Mouse (Mus musculus): ENCODE results near the gene Itgb5. TPM values are rescaled to one million over a fixed set of nuclear protein-coding genes. Genes with fewer than 3 reads are reported as not detected.
A peak's percentile ranks its signal among the peaks of the same experiment; 100 is the strongest.

The Itgb5 gene
- total RNA-seq, 2 experiments from 2014 or later = 106 to 114 TPM

DNA sequence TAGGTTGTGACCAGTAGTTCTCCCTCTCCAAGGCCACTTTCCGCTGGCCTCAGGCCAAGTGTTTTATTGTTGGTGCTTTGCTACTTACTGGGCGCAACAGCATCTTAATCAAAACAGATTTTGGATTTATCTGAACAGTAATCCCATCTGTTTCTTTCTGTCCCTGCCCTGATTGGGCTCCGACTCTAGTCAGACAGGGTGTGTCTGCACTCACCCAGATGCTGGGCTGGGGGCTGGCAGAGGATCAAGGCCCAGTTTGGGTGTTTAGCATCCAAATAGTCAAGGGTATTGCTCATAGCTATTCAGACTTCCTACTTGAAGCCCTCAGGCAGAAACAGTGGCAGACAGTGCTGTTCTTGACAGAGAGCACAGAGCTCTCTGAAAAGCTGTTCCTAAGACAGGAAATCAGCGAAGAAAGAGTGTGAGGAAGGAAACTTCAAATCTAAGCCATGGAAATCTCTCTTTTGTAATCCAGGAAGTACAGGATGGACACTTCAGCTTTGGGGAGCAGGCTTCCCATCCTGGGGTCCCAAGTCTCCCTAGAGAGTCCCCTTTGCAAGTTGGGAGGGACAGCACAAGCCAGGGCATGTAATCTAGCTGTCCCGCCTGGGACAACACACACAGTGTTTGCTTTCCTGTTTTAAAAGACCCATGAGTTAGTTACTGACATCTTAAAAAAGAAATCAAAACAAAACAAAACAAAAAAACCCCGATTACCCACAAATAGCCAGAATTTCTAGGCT, 48.7 kb downstream of the Itgb5 start:
- DNase-seq = peak; percentile 76

DNA sequence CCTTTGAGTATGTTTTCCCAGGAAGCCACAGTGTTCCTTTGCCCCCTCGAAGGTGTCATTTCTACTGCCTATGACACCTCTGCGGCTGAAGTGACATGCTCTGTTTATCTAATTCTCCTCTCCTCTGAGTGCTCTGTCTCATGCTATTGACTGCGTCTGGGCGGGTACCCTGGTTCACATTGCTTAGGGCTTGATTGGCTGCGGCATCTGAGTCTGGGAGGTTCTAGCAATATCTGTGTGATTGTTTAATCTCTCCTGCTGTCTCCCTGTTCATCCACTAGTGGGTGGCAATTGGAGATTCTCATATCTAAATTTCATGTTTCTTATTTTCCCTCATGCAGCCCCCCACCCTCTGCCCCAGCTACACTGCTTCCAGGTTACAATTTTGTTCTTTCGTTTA, 49.6 kb downstream of the Itgb5 start:
- no peak for DNase-seq

DNA sequence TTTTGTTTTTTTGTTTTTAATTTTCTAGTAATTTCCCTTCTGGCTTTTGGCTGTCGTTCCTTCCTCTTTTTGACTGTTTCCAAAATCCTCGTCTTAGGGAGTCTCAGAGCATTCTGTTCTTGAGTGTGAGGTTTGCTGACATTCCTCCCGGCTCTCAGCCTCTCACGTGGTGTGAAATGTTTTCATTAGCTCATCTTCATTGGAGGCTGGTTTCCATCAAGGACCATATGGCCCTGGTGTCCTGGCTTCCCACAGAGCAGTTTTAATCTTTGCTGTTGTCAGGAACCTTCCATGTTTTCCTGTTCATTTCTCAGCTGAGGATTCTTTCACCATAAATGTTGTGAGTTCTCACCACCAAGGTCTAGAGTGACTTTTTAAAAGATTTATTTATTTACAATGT, 50.1 kb downstream of the Itgb5 start:
- DNase-seq = no peak

DNA sequence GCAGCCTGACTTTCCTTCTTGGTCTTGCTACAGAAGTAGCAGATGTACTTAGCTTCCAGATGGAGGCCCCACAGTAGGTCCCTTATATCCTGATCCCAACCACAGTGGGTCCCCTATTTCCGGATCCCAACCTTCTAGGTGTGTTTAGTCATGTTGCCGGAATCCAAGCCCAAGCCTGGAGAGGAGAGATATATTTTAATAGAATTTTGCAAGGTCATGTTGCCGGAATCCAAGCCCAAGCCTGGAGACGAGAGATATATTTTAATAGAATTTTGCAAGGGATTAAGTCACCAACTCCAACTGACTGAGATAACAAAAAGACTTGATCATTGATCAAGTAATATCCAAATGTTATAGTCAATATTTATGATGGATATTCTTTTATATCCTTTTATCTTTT, 51.3 kb downstream of the Itgb5 start:
- DNase-seq = no peak

DNA sequence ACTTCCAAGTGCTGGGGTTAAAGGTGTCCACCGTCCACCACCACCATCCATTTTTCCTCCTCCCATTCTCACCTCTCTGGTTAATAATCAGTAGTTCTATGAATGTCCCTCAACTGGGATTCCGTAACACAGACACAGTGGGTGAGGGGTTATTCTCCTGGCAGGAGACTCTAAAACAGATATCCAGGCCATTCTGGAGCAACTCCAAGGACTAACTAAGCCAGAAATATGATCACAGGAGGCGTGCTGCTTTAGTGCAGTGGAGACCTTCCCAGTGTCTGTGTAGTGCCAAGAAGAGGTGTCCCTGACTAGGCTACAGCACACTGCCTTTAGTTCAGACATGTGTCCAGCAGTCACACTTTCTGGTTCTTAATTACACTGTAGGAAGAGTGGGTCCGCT, 53.1 kb downstream of the Itgb5 start:
- peak; percentile 81 for DNase-seq

DNA sequence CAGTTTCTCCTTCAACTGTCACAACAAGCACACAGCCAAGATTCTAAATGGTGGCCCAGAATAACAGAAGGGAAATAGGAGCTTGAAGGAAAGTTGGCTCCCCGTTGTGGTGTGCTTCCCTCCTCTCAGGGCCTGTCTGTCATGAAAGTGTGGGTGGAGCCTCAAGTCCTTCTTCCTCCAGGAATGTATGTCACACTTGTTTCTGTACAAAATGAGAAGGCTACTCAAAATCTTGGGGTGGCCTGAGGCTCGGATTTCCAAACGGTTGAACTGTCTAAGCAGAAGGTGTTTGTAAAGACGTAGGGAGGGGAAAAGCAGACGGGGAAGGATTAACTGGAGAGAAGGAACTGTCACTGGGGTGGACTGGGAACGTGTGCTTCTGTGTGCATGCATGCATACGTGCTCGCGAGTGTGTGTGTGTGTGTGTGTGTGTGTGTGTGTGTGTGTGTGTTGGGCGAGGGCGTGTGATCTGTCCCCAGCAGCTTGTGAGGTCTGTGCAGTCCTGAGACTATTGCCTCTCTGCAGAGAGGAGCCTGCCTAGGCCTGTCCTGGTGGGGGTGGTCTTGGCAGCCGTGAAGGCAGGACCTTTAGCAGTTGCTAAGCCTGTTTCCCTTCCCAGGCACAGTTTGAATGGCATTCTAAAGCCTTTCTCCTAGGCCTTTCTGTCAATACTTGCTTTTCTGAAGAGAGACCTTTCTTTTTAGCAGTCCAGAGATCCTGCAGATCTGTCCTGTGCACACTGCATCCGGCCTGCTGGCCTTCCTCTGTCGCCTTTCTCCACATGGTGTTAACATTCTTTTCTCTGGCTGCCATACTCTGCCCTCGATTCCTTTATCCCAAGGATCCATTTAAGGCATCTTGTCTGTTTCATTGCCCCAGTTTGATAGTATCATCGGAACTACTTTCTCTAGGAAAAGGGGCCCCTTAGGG, 53.8 kb downstream of the Itgb5 start:
- DNase-seq = no peak

DNA sequence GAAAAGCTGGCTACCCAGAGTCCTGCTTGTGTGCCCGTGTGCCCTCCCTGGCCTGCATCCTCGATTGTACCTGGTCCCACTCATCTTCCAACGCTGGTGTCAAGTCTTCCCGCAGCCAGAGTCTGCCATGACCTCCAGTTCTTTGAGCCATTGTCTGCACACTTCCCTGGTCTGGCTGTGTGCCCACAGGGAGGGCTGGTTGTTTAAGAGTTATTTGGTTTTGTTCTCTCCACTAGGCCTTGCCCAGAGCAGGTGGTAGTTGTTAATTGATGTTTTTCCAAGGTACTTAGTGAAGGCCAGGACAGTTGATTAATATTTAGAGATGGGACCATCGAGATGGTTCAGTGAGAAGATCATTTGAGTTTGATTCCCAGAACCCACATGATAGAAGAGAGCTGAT, 54.7 kb downstream of the Itgb5 start:
- DNase-seq = peak; percentile 44

DNA sequence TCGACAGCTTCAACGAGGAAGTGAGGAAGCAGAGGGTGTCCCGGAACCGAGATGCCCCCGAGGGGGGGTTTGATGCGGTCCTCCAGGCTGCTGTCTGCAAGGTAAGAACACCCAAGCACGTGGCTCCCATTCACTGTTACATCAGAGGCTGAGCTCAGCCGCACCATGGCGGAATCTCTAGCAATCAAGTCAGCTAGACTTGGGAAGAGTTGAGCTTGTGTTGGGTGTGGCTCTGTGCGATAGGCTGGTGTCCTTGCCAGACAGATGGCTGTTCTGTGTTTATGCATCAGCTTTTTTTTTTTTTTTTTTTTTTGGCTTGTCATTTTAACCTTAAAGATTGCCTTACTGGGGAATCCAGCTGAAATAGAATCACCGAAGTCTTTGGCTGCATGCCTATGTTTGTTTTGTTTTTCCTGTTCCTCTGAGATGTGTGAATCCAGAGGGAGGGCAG, 55.6 kb downstream of the Itgb5 start:
- peak; percentile 26 for DNase-seq

DNA sequence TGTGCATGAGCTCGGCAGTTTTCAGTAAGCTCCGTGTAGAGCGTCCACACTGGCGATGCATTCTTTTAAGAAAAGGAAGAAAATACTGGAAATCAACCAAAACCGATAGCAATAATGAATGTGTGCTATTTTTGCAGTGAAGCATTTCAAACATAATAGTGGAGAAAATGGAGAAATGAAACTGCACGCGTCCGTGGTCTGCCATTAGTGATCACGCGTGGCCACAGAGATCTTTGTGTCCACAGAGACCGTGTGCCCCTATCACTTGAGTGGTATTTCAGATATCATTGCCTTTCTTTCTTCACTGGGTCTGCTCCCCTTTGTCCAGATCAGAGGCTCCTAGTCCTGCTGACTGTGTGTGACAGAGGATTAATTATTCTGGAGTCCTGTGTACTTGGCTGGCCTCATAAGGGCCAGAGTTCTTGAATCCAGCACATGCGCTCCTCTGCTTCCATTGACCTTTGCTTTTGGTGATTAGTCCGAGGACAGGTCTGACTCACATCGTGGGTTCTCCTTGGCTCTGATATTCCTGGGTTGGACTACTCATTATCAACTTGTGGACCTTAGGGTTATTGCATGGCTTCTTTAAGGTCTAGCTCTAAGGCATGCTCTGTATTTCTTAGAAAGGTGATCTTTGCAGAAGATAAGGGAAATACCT, 56.3 kb downstream of the Itgb5 start:
- DNase-seq = peak; percentile 61

DNA sequence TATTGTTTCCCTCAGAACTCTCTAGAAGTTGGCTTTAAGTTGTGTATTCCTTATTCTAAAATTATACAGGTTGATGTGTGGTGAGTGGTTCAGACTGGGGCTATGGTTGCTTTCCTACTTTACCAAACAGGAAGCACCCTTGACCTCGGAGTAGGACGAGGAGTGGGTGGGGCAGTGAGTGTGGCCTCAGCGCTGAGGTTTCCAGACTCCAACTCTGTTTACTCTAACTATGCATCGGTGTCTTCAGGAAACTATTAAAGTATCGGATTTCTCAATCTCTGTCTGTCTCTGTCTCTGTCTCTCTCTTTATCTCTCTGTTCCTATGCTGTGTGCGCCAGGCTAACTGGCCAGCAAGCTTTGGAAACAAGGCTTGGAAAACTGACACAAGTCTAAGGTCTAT, 57.2 kb downstream of the Itgb5 start:
- no peak for DNase-seq

DNA sequence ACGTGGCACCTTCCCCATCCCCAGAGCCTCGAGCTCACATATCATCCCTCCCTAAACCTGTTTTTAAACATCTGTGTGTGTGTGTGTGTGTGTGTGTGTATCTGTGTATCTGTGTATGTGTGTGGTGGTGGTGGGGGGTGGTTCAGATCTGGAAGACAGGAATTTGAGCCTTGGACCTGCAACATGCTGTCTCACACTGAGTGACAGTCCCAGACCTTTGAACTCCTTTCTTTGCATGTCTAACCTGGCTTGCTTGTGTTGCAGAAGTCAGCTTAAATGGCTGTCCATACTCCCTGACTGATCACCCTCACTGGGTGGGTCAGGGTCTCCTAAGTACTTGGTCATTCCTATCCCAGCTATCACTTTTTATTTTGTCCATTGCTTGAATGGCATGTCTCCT, 58.5 kb downstream of the Itgb5 start:
- no peak for DNase-seq

DNA sequence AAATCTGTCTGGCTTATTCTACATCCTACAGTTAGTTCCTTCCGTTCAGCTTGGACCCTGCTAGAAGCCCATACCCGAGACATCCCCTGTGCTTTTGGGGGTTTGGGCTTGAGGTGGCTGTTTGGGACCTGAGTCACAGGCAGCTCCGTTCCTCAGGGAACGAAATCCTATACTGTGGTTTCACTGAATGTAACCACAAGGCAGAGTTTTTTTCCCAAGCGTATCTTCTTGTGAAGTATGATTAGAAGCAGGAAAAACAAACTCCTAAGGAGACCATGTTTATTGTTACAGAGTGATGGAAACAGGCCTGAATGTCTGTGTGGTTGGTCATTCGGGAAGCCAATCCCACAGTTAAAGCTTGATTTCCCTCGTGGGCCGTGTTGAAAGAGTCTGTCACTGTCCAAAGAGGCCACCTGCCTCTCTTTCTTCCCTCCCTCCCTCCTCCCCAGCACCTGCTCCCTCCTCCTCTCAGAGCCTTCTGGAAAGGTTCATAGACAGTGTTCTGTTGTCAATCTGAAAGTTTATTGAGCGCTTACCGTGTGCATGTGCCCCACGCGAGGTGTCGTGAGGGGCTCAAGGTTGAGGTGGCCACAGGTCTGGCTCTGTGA, 59.6 kb downstream of the Itgb5 start:
- DNase-seq = no peak

DNA sequence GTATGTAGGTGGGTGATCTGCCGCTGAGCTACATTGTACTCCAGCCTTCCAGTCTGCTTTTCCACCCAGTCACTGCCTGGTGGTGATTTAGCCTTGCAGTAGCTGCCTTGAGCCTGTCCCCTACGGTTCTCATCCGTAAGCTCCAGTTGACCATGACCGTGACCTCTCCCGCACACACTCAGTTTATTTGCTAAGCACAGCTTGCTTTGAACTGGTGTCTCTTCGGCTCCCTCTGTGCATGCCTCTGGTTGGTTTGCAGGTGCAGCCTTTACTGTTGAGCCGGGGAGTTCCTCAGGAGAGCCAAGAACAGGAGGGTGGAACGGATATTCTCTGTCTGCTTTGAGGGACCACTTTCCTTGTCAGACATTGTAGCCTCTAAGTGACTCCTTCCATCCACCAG, 61.6 kb downstream of the Itgb5 start:
- DNase-seq = peak; percentile 78

DNA sequence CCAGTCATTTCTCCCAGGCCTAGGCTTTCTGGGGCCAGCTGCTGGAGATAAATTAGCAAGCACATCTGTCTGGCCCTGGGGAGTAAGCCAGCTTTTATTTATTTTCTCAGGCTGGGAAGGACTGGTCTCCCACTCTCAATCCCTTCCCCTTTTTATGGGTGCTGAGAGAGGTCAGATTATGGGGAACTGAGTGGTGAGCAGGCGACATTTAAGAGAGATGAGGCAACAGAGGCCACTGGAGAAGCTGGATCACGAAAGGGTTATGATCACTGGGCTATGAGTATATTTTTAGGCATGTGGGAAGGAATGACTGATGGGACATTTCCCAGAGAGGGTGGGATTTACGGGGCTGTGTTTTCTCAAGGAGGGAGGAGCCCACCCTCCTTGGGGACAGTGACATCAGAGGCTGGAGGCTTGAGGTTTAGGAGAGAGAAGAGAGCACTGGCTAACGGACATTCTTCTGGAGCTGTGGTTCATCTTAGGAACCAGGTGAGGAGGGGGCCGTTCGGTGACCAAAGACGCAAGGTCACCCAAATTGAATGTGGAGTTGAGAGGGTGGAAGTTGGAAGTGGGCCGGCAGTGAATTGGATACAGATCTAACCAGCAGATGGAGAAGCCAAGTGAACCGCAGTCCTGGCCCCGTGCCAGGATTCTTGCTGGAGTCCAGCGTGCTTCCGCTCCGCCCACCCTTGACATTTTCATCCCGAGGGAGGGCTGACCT, 62.3 kb downstream of the Itgb5 start:
- peak; percentile 94 for DNase-seq

DNA sequence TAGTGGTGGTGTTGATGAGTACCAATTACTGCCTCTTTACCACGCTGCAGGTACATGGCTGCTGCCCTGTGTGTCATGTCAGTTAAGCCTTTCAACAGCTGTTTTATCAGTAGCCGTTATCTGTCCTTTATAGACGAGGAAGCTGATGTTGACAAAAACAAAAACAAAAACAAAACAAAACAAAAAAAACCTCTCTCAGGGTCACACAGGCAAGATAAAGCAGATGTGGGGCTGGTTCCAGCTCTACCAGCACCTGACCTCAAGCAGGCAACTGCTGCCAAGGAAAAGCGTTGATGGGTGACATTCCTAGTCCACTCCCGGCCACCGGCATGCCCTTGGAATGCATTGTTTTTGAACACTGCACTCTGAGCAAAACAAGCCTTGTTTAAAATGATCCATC, 63.1 kb downstream of the Itgb5 start:
- DNase-seq = peak; percentile 65

DNA sequence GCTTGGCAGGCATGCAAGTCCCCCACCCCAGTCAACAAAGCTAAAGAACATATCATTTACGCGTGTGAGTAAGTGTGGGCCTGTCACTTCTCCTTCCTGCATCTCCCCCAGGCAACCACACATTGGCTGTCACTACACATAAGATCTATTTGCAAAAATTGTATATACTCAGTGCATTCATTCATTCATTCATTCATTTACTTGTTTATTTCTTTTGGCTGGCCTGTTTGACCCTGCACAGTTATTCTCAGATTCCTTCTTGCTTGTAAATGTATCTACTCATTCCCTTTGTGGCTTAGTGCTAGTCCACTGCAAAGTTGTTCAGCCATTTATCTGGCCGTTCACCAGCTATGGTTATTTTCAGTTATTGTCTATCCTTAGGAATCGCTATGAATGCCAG, 64.3 kb downstream of the Itgb5 start:
- no peak for DNase-seq

DNA sequence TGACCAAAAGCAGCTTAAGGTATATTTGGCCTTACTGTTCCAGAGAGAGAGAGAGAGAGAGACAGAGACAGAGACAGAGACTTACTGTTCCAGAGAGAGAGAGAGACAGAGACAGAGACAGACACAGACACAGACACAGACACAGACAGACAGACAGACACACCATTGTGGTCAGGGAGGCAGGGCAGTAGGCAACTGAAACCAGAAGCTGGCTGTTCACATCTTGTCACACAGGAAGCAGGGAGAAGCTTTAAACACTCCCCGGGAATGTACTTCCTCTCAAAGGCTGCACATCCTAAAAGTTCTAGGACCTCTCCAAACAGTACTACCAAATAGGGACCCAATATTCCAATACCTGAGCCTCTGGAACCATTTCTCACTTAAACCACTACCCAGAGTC, 65.0 kb downstream of the Itgb5 start:
- no peak for DNase-seq

DNA sequence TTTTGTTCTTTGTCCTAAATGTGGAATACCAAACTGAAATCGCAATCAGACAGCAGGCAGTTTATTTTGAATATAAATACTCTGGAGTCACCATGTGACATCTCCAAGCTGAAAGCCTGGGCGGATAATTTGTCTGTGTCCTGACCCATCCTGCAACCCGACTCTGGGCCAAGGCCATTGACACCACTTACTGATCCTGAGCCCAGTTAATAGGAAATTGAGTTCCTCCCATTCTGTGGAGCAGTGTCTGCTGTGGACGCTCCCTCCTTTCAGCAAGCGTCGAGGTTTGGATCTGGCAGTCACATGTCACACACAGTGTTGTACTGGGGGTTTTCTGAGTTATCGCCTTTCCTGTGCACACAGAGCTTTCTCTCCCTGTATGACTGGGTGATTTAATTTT, 66.2 kb downstream of the Itgb5 start:
- peak; percentile 50 for DNase-seq

DNA sequence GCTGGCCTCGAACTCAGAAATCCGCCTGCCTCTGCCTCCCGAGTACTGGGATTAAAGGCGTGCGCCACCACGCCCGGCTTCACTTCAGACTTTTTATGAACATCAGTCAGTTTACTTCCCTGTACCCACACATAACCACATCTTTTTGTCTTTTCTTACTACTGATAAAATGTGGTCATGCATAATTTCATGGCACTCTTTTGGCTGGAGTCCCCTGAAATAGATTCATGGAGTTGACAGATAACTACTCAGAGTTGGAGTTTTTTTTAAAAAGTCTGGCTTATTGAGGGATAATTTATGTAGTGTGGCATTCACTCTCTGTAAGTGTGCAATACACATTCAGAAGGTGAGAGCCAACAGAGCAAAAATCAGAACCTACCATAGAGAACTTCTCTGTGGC, 67.3 kb downstream of the Itgb5 start:
- no peak for DNase-seq

DNA sequence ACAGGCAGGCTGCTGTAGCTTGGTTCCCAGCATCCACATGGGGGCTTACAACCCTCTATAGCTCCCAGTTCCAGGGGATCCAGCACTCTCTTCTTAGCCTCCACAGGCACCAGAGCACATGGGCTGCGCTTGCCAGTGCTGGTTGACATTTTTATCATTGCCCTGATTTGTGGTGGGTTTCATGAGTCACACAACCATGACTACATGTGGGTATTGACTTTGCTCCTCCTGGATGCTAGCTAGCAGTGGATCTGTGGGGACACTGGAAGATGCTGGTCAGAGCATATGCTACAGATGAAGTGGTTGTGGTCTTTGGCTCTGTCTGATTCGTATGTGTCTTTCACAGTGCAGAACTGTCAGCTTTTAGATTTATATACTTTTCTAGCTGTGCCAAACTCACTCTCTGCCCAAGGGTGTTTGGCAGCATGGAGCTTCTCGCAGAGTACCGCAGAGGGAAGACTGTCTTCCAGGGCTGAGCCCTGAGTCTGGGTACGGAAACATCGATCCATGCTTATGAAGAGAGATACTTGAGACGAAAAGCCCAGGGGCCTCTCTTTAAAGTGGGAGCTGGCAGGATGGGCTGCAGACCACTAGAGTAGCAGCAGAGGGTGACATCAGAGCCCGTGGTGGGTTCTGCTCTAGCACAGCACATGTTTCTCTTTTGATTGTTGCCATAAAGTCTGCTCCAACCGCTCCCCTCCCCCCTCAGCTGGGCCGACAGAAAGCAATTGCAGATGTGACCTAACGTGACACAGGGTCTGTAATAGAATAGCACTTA, 74.4 kb downstream of the Itgb5 start:
- DNase-seq = peak; percentile 49

DNA sequence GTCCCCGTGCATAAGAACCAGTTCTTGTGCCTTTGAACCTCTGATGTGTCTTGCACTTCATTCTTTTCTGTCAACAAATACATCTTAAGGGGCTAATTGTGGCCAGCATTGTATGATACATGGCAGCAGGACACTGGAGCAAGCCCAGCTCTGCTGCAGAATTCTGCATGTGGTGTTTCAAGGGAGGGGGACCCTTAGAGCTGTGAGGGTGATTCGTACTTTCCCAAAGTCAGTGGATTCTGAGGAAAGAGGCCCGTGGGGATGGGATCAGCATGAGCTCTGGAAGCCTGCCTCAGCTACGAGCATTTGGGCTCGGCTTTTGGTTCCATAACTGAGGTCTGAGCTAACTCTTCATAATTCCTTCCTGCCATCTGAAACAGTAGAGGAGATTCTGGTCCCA, 75.1 kb downstream of the Itgb5 start:
- DNase-seq = no peak

All from adrenal gland, postnatal 10 days (tissue).